Mouse (Mus musculus): ENCODE data around the gene Lrrc29.
A peak's percentile ranks its signal among the peaks of the same experiment; 100 is the strongest.
"Not testable (repeated sequence)": the region's sequence is repeated elsewhere in the genome, so short reads cannot be mapped to it uniquely, and the experiment has no call there.

Lrrc29 gene

DNA sequence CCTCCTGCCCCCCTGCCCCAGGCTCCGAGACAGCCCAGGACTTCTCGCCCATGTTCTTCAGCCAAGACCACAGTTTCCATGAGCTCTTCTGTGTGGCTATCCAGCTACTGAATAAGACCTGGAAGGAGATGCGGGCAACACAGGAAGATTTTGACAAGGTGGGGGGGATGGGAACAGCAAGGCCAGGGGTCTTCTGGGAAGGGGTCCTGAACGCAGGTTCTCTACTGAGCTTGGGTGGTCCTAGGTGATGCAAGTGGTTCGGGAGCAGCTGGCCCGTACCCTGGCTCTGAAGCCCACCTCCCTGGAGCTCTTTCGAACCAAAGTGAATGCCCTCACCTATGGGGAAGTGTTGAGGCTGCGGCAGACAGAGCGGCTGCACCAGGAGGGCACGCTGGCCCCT lies 17.6 kb downstream of the Lrrc29 start:
- no peak for DNase-seq

DNA sequence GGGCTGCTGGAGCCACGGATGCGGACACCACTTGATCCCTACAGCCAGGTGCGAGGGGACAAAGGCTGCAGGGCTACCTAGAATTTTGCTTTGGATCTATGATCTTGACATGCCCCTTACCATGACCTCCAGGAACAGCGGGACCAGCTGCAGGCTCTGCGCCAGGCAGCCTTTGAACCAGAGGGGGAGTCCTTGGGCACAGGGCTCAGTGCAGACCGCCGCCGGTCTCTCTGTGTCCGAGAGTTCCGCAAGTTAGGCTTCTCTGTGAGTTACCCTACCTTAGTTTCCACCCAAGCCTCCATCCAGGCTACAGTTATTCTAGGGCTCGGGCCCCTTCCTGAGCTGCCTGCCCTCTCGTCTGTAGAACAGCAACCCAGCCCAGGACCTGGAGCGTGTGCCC lies 18.4 kb downstream of the Lrrc29 start:
- DNase-seq = no peak

DNA sequence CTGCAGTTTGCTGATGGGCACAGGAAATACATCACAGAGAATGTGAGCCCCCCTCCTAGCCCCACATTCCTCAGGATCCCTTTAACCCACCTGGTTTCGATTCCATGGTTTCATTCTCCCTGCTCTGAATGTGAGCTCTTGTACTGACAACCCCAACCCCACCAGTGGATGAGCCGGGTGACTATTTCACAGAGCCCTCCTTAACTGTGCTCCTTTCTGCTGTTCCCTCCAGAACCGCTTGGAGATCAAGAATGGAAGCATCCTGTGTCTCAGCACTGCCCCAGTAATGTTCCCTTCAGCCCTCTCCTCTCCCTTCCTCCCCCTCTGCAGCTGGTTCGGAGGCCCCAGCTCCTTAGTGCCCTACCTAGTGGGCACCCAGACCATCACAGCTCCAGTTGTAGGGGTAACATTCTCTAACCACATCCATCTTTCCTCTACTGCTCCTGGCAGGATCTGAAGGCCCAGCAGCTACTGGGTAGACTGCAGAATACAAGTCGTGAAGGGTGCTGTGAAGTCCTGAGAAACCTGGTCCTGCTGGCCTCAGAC lies 19.9 kb downstream of the Lrrc29 start:
- DNase-seq = no peak

DNA sequence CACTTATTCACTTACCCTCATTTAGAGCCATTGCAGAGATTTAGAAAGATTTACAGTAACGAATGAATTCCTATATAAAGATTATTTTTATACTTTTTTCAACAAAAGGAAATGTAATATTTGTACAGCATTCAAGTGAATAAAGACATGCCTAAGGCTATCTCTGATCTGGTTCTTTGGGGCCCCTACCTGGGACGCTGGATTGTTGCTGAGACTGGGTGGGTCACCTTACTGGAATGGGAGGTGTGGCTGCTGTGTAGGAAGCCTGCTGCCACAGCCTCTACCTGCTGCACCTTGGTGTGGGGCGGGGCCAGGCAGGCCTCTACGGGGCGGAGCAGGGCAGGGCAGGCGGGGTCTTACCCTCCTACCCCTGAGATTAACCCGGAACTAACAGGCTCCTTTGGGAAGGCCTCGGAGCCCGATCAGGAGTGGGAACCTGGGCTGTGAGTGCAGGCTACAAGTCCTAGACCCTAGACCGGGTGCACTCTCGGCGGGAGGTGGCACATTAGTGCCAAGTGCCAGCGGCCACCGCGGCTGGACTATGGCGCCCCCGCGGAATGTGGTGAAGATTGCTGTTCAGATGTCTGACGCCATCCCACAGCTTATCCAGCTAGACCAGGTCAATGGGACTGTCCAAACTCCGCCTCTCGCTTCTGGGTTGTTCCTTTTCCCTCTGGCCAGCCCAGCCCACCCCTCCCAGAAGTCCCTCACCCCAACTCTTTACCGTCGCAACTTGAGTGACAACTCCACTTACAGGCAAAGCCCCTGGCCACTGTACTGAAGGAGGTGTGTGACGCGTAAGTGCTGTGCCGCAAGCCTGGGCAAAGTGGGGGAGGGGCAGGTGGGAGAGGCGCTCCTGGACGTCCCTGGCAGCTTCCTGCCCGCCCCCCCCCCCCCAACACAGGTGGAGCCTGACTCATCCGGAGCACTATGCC lies 20.6 kb downstream of the Lrrc29 start, which contains the start of gene Elmo3:
Elmo3 (plus strand) TSS at position 391 of the 935 bp plus-strand sequence.
- DNase-seq = peak; percentile 13 to 17

DNA sequence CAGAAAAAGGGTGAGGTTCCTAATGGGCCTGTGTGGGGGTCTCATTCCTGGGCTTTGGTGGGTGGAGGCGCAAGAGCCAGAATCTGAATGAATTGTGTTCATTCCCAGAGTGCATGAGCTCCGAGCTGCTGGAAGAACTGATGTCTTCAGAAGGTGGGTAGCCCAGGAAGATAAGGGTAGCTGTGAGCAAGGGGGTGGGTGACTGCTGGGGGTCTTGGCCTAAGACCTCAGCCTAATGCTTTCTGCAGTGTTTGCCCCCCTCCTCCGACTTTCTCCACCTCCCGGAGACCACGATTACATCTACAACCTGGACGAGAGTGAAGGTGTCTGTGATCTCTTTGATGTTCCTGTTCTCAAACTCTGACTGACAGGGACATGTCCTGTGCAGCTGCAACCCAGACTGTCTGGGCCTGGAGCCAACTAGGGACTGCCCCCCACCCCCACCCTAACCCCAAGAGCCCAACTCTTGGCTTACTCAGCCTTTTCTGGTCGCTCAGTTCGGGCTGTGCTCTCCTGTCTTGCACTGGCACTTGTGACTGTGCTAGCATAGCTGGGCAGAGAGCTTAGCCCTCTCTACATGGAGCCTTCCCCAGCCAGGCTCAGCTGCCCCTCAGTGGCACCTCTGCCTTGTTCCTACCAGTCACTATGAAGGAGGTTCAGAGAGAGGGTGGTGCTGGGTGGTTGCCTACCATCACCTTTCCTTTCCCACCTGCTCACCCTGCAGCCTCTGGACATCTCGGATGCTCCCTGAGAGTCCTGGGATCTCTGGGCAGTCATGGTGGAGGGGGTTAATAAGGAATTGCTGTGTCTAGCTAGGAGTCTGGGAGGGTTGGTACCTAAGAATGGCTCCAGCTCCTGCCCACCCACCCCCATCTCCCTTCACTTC lies 21.5 kb downstream of the Lrrc29 start:
- DNase-seq = no peak

DNA sequence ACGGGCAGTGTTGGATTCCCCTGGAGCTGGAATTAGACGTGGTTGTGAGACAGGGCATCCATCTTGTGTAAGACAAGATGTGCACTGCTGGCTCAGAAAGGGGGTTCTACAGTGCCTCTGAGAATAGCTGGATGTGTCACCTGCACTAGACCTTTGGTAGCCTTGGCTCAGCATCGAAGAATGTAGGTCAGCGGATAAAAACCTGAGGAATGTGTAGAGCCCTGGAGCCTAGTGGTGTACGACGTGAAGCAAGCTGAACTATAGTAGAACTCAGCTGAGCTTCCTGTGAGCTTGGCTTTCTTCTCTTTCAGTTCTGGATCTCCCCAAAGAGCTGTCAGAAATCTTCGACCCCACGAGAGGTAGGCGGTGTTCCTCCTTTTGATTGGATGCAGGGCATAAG lies 22.2 kb downstream of the Lrrc29 start:
- DNase-seq = no peak

DNA sequence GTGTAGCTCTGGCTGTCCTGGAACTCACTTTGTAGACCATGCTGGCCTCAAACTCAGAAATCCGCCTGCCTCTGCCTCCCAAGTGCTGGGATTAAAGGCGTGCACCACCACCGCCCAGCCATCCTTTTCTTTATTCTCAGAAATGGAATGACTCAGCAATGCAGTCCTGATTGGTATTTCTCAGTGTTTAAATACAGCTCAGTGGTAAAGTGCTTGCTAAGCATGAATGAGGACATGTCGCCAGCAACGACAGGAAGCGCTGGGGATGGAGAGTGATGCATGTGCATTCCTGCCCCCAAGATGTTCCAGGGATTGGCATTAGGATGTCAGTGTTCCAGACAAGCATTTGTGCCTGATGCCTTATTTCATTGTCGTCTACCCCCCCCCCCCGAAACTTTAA lies 22.7 kb downstream of the Lrrc29 start:
- DNase-seq = no peak

DNA sequence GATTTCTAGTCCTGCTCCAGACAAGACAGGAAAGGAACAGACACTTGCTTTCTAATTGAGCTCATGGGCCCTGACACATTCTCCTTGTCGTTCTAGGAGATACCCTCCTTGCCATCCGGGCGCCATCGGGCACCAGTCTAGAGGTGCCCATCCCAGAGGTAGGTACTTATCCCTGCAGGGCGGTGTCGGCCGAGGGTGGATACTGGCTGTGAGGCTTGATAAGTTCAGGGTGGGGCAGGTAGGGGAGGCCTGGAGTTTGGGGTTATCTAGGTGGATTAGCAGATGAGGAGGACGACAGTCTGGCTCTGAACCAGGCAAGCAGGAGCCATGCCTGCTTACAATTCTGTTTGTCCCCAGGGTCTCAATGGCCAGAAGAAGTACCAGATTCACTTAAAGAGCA lies 26.1 kb downstream of the Lrrc29 start:
- DNase-seq = no peak

DNA sequence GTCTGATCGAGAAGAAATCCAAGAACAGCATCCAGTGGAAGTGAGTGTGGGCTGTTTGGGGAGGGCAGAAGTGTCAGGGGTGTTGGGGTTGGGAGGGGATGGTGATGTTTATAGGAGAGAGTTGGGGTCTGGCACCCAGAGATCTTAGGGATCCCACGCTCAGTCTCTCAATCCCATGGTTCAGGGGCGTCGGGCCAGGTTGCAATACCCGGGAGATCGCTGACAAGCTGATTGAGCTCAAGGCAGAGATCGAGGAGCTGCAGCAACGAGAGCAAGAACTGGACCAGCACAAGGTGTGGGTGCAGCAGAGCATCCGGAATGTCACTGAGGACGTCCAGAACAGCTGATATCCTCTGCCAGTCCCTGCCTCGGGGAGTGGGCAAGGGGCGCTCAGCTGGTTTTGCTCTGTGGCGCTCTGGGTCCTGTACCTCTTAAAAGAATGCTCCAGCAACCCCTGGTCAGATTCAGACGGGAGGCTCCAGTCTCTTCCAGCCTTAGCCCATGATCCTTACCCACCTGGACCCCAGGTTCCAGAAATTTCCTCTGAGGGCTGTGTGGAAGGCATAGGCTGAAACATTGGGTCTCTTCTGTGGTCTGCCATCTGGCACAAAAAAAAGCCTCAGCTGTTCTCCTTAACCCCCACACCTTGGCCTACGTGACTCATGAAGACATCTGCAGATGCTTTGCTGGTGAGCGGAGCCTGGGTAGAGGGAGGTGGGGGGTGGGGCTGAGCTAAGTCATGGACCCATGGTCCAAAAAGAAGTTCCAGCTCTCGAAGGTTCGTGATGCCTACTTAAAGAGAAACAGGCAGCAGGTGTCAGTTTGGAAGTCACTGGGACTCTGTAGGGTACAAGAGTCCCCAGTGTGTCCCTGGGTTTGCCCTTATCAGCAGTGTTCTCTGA lies 27.5 kb downstream of the Lrrc29 start:
- DNase-seq = no peak

DNA sequence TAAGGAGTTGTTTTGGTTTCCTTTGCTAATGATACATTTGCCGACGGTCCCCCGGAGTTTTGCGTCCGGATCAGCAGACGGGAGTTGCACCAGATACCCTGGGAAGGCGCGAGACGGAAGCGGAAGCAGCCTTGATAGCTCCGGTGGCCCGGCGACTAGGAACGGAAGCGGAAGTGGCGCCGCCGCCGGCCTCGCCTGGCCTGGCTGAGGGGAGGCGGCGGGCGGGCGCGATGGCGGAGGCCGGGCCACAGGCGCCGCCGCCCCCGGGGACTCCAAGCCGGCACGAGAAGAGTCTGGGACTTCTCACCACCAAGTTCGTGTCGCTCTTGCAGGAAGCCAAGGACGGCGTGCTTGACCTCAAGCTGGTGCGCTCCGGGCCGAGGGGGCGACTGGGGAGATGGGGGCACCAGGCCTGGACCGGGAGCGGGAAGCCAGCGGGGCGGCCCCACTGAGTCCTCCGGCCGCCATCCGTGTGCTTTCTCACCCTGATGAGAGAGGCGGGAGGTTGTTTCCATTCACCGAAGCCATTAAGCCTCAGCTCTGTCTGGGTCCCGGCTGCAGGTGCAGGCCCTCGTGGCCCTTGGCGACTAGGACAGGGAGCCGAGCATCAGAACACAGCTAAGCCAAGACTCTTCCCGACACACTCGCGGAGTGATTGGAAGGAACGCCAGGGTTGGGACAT lies 28.4 kb downstream of the Lrrc29 start, which contains the start of gene E2f4:
E2f4 (plus strand) TSS at position 153 of the 682 bp plus-strand sequence.
- DNase-seq = peak; percentile 91 to 92

DNA sequence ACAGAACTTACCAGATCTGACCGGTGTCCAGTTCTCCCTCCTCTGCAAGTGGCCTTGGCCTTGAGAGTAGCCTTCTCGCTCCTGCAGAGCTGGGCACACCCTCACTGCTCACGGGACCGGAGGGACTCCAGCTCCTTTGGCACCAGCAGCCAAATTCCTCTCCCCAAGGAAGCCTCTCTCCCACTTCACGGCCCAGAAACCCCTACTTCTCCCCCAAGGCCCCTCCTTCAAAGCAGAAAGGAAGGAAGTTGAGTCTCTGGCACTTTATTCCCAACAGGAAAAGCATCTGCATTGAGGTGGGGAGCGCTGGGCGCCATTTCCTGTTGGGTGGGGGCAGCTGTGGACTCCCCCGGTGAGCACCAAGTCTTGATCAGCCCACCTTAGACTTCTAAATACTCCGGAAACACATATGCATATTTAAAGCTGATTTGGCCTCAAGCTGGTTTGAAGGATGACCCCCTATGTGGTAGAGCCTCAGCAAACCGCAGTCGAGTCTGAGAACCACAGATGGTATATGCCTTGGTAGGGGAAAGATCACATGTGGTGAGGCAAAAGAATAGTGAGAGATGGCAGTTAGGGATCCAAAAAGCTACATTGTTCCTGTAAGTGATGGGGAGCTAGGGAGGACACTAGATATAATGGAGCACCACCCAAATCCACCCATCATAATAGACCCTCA lies 30.0 kb downstream of the Lrrc29 start, which contains the start of gene Exoc3l:
Exoc3l (minus strand) TSS at position 207 of the 679 bp plus-strand sequence.
- no peak for DNase-seq

DNA sequence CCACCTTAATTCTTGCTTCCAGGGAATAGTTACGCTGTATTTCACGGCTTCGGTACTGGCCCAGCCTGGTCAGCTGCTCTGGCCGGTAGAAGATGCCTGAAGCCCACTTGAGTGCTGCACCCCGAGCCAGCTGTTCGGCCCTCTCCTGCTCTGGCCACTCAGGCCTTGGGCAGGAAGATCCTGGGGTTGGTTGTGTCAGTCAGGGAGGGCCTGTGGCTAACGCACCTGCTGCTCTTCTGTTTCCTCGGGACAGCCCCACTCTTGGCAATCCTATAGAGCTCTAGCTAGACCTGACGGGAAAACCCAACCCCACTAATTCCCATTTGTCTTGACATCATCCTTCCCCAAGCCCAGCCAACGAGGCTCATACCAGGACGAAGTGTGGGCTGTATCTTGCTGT lies 30.8 kb downstream of the Lrrc29 start:
- no peak for DNase-seq

DNA sequence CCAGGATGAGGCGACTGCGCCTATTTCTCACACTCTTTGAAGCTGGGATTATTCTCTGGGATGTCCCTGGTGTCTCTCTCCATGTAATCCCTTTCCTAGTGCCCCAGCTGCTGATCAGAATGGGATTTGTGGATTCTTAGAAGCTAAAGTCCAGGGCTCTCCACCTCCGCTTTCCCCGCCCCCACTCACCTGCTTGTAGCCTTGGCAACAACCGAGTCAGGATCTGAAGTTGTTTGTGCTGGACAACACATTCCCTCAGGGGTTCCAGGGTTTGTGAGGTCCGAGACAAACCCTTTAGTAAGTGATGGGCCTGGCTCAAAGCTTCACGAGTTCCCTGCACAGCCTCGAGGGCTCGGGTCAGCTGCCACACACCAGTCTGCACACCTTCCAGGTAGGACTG lies 31.3 kb downstream of the Lrrc29 start:
- DNase-seq = no peak

DNA sequence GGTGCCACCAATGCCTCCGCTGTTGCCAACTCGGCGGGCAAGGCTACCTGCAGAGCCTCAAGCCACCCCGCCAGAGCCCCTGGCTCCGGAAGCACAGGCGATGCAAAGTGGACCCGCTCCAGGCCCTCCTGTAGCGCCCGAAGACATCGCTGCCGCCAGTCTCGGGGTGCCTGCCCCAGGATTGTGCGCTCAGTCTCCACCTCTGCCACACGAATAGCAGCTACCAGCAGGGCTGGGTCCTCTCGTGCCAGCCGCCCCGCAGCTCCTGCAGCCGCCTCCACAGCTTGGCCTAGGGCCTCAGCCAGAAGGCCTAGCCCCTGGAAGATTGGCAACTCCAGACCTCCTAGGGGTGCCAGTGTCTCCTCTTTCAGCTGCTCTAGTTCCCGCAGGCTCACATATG lies 32.7 kb downstream of the Lrrc29 start:
- no peak for DNase-seq

DNA sequence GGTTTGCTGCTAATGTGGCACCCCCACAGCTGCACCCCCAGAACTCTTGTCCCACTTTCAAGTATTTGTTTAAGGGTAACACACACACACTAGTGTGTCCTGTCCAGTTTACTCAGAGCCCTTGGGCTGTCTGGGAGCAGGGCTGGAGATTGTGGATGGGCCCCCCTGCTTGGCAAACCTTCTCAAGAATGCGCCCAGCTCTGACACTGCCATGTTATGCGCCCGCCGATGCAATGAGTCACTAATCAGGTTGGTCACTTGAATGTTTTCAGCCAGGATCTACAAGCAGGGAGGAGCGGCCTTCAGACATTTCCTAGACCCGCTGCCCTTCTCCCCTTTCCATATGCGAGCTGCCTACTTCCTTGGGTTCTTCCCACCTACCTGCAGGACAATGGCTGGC lies 33.6 kb downstream of the Lrrc29 start:
- no peak for DNase-seq

DNA sequence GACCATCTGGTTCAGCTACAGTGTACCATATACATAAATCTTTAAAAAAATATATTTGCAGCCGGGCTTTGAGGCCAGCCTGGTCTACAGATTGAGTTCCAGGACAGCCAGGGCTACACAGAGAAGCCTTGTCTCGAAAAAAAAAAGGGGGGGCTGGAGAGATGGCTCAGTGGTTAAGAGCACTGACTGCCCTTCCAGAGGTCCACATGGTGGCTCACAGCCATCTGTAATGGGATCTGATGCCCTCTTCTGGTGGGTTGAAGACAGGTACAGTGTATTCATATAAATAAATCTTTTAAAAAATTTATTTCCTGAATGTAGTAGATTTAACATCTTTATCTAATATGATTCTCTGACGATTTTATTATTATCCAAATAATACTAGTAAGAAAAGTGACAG lies 34.3 kb downstream of the Lrrc29 start:
- peak in 1 of 2 experiments; percentile 35 for DNase-seq

DNA sequence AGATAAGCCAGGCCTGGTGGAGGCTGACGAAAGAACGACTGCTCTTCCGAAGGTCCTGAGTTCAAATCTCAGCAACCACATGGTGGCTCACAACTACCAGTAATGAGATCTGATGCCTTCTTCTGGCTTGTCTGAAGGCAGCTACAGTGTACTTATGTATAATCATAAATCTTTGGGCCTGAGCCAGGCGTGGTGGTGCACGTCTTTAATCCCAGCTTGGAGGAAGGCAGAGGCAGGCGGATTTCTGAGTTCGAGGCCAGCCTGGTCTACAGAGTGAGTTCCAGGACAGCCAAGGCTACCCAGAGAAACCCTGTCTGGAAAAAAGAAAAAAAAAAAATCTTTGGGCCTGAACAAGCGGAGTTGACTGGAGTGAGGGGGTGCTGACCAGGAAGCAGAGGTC lies 34.7 kb downstream of the Lrrc29 start:
- not testable (repeated sequence) for DNase-seq

DNA sequence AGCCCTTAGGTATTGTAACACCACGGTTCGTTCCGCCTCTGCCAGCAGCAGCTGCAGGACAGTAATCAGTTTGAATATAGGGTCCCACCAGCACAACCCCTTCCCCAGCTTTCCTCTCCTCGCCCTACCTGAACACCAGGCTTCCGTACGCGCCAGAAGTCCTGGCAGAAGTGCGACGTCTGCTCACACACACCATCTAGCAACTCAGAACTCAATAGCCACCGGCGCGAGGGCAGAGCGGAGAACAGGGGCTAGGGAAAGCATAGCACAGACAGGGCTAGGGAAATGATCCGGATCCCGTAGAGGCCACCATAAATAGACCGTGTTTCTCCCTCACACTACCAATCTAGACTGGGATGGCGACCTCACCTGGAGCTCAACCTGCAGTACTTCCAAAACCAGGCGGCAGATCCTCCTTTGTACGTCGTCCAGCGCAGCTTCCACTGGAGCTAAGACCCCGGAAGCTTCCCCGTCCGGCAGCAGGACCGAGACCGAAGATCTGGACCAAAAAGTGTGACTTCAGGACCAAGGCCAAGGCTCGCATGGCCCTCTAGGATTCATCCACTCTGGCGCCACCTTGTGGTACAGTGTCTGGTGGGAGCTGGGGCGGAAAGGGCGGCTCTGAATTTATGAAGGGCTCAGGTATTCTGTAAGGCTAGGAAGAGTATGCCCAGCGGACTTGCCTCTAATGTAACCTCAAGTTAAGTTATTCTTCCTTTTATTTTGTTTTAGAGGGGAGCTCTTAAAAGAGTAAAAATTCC lies 35.3 kb downstream of the Lrrc29 start:
- peak; percentile 94 to 95 for DNase-seq

DNA sequence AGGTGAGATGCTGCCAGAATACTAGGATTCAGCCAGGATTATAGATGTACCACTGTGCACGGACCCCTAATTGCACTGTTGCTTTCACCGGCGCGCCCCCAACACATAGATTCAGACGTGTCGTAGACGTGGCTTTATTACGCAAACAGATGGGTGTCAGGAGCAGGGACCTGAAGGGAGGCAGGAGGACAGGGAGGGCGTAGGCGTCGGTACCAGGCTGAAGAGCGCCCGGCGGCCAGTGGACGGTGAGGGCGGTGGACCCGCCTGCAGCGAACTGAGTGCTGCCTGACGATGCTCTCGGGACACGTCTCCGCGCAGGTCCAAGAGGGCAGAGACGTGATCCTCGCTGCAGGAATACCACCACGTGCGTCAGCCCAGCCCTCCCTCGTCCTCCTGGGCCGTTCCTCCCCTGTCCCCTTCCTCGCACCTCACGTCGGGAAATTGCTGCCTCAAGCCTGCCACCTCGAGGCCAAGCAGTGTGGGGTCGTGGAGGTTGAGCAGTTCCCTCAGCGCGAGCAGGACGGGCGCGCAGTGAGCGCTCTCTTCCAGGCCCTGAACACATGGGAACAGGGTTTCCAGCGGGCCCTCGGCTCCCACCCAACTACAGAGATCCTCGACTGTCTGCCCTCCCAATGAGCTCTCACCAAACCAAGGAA lies 36.1 kb downstream of the Lrrc29 start, which contains the start of gene 4931428F04Rik:
4931428F04Rik (minus strand) TSS at position 60 of the 656 bp plus-strand sequence.
- peak; percentile 46 to 51 for DNase-seq
